Mouse (Mus musculus) liver, embryonic 14.5 days (tissue): ENCODE measurements around the gene Rnf151.

Experiments
- CTCF ChIP-seq: IDR thresholded peaks from 2 replicates; pipeline ENCODE4 v1.5.1; 2016; ENCODE audit warnings: antibody characterized with exemption, low read depth, control low read depth
- EP300 ChIP-seq: IDR thresholded peaks from 2 replicates; pipeline ENCODE4 v1.6.1; 2016; ENCODE audit warnings: antibody characterized with exemption, low read depth

GRCm38 (mm10) chr17:24667416-24667815, 50.4 kb downstream of the Rnf151 start:
- TF ChIP-seq CTCF (peak; percentile 79), EP300 (no peak)
